In genomic region chr4:152083611-152084220, GRCm38 (mm10) we compare ENCODE assay signal across 21 mouse cellular contexts. TPM values are rescaled to one million over a fixed set of nuclear protein-coding genes. Genes with fewer than 3 reads are reported as not detected.
DNase-seq lines count a peak whose midpoint lies in the region; ATAC-seq and TF ChIP-seq lines count a peak whose summit lies in the region.
"Had no signal": no experiment of that assay in that cellular context is flagged by ENCODE, and none has a peak within 500 bp of the region (broad histone marks: within the 10 kb centered on the region; RNA-seq: fewer than 3 reads in every experiment).

No protein-coding gene starts in this region.

- WGBS in liver, adult 2 months, result 28% methylated on average over 7 of the region's 7 CpGs
- WGBS in midbrain, embryonic 15.5 days, result 62% methylated on average over 7 of the region's 7 CpGs
- 60% methylated on average over 7 of the region's 7 CpGs for WGBS in forebrain, embryonic 10.5 days

- peak; percentile 58 for DNase-seq in gastrocnemius, postnatal 25 days
- no peak for DNase-seq in gastrocnemius, postnatal 4 days (ENCODE audit: low spot score in 2 of 2)
- peak; percentile 65 for DNase-seq in liver, adult 2 months (ENCODE audit: extremely low read depth, low read depth, low spot score)
- DNase-seq in liver (no peak), adipocyte (ENCODE audit: low spot score) (peak; percentile 94)
- no peak for DNase-seq in forebrain, embryonic 10.5 days (ENCODE audit: extremely low spot score, low spot score)
- DNase-seq: cerebellum, adult 9-10 months; forebrain, postnatal 0 days; kidney, adult 11 months; kidney, postnatal 10 days; lung, adult 2 months; midbrain, embryonic 14.5 days; spleen, adult 18-20 months had no signal

- no peak for TF ChIP-seq CTCF in liver, adult 2 months (IDR thresholded peaks at IDR 0.05; ENCODE audit: low read depth, low read length)

- TF ChIP-seq POLR2A in liver, adult 2 months (IDR thresholded peaks at IDR 0.05; ENCODE audit: extremely low read depth, insufficient read depth, low read length), result no peak

- ATAC-seq in midbrain, embryonic 15.5 days (replicated peaks), result no peak
- ATAC-seq: forebrain, postnatal 0 days; hindbrain, embryonic 16.5 days; liver, embryonic 12.5 days had no signal

- H3K27ac ChIP-seq in liver, adult 2 months (replicated peaks; ENCODE audit: insufficient read depth, low read depth, low read length), result no peak overlapping the region
- no peak overlapping the region for H3K27ac ChIP-seq in midbrain, embryonic 15.5 days
- no peak overlapping the region for H3K27ac ChIP-seq in forebrain, embryonic 10.5 days
- H3K27ac ChIP-seq: embryonic facial prominence, embryonic 12.5 days; heart, embryonic 13.5 days; liver, embryonic 12.5 days; neural tube, embryonic 15.5 days had no signal

- no peaks in the 10 kb centered on the region for H3K79me2 ChIP-seq in liver, adult 2 months (ENCODE audit: control insufficient read depth, insufficient read depth, low read length)

- no peaks in the 10 kb centered on the region for H3K9me3 ChIP-seq in midbrain, embryonic 15.5 days
- no peaks in the 10 kb centered on the region for H3K9me3 ChIP-seq in forebrain, embryonic 10.5 days
- H3K9me3 ChIP-seq: embryonic facial prominence, embryonic 12.5 days; liver, embryonic 12.5 days; neural tube, embryonic 15.5 days had no signal

- peaks cover 9% of the 10 kb centered on the region for H3K4me1 ChIP-seq in liver, adult 2 months (ENCODE audit: control insufficient read depth, insufficient read depth, low read length)
- H3K4me1 ChIP-seq in midbrain, embryonic 15.5 days, result peaks cover 18% of the 10 kb centered on the region
- peaks cover 25% of the 10 kb centered on the region for H3K4me1 ChIP-seq in forebrain, embryonic 10.5 days

- no peak overlapping the region for H3K4me3 ChIP-seq in liver, adult 2 months (ENCODE audit: insufficient read depth, low read depth, low read length)
- H3K4me3 ChIP-seq in midbrain, embryonic 15.5 days, result no peak overlapping the region
- no peak overlapping the region for H3K4me3 ChIP-seq in forebrain, embryonic 10.5 days
- H3K4me3 ChIP-seq: embryonic facial prominence, embryonic 12.5 days; heart, embryonic 13.5 days; liver, embryonic 12.5 days; megakaryocyte, embryonic 14.5 days; neural tube, embryonic 15.5 days had no signal

- no peaks in the 10 kb centered on the region for H3K36me3 ChIP-seq in liver, adult 2 months (ENCODE audit: control insufficient read depth, insufficient read depth, low read length)
- H3K36me3 ChIP-seq in midbrain, embryonic 15.5 days (replicated peaks), result no peaks in the 10 kb centered on the region
- H3K36me3 ChIP-seq in forebrain, embryonic 10.5 days (replicated peaks), result no peaks in the 10 kb centered on the region
- H3K36me3 ChIP-seq: embryonic facial prominence, embryonic 12.5 days; heart, embryonic 13.5 days; liver, embryonic 12.5 days; neural tube, embryonic 15.5 days had no signal

- peak overlapping the region; percentile 24; the same call in 1 of the 2 replicates for H3K9ac ChIP-seq in liver, adult 2 months (ENCODE audit: low read depth, low read length)
- no peak overlapping the region for H3K9ac ChIP-seq in midbrain, embryonic 15.5 days
- H3K9ac ChIP-seq: embryonic facial prominence, embryonic 12.5 days; forebrain, postnatal 0 days; heart, embryonic 13.5 days; liver, embryonic 12.5 days; neural tube, embryonic 15.5 days had no signal

- no peaks in the 10 kb centered on the region for H3K27me3 ChIP-seq in liver, adult 2 months (ENCODE audit: control insufficient read depth, insufficient read depth, low read length)
- H3K27me3 ChIP-seq in midbrain, embryonic 15.5 days (replicated peaks), result no peaks in the 10 kb centered on the region
- peaks cover 38% of the 10 kb centered on the region for H3K27me3 ChIP-seq in forebrain, embryonic 10.5 days (ENCODE audit: poor library complexity, severe bottlenecking)

- H3K4me2 ChIP-seq in midbrain, embryonic 15.5 days, result no peak overlapping the region
- H3K4me2 ChIP-seq: embryonic facial prominence, embryonic 12.5 days; heart, embryonic 13.5 days; liver, embryonic 12.5 days; neural tube, embryonic 15.5 days had no signal

RNA-seq across cellular contexts. Expression of gene Plekhg5, which starts 11.4 kb away (rescaled TPM):
- total RNA-seq in gastrocnemius, postnatal 25 days (2021), result 1 to 10 TPM; 5.0 to 6.5 TPM
- total RNA-seq in gastrocnemius, postnatal 4 days (2021), result 10 to 100 TPM; 22.2 to 31.9 TPM
- 2.4 and 3.2 TPM in 2 replicates for total RNA-seq in liver, adult 2 months (2014; rRNA removed)
- 3.2 and 6.6 TPM in 2 replicates for polyA plus RNA-seq in liver, adult 2 months (2012; rRNA removed)
- polyA plus RNA-seq in midbrain, embryonic 15.5 days (2015; fragmentation: Nextera tagmentation; extraction: Ambion mirVana), result 12.3 and 12.5 TPM in 2 replicates
- 9.6 and 9.8 TPM in 2 replicates for polyA plus RNA-seq in forebrain, embryonic 10.5 days (2016; fragmentation: Nextera tagmentation; extraction: Ambion mirVana)

RNA-seq across cellular contexts. Expression of gene Tnfrsf25, which starts 32.0 kb away (rescaled TPM):
- total RNA-seq in gastrocnemius, postnatal 25 days (2021), result 1 to 10 TPM; 1.2 TPM
- total RNA-seq in gastrocnemius, postnatal 4 days (2021), result 1 to 10 TPM; 1.9 to 2.0 TPM
- total RNA-seq in liver, adult 2 months (2014; rRNA removed), result 0.13 and 0.28 TPM in 2 replicates
- 0.54 and 0.72 TPM in 2 replicates for polyA plus RNA-seq in liver, adult 2 months (2012; rRNA removed)
- polyA plus RNA-seq in midbrain, embryonic 15.5 days (2015; fragmentation: Nextera tagmentation; extraction: Ambion mirVana), result 0.80 and 1.0 TPM in 2 replicates
- 0.72 and 0.96 TPM in 2 replicates for polyA plus RNA-seq in forebrain, embryonic 10.5 days (2016; fragmentation: Nextera tagmentation; extraction: Ambion mirVana)

RNA-seq across cellular contexts. Expression of gene Nol9, which starts 44.6 kb away (rescaled TPM):
- 1 to 10 TPM; 9.6 TPM for total RNA-seq in gastrocnemius, postnatal 25 days (2021)
- total RNA-seq in gastrocnemius, postnatal 4 days (2021), result 10 to 100 TPM; 13.2 to 15.1 TPM
- 6.1 and 7.7 TPM in 2 replicates for total RNA-seq in liver, adult 2 months (2014; rRNA removed)
- 9.8 and 12.3 TPM in 2 replicates for polyA plus RNA-seq in liver, adult 2 months (2012; rRNA removed)
- polyA plus RNA-seq in midbrain, embryonic 15.5 days (2015; fragmentation: Nextera tagmentation; extraction: Ambion mirVana), result 25.4 and 27.4 TPM in 2 replicates
- polyA plus RNA-seq in forebrain, embryonic 10.5 days (2016; fragmentation: Nextera tagmentation; extraction: Ambion mirVana), result 42.0 and 43.0 TPM in 2 replicates

RNA-seq across cellular contexts. Expression of gene Tas1r1, which starts 45.3 kb away (rescaled TPM):
- total RNA-seq in gastrocnemius, postnatal 25 days (2021), result under 1 TPM; 0.84 to 0.86 TPM
- total RNA-seq in gastrocnemius, postnatal 4 days (2021), result 1 to 10 TPM; 3.0 to 3.5 TPM
- not detected in 2 replicates for total RNA-seq in liver, adult 2 months (2014; rRNA removed)
- not detected in 2 replicates for polyA plus RNA-seq in liver, adult 2 months (2012; rRNA removed)
- polyA plus RNA-seq in midbrain, embryonic 15.5 days (2015; fragmentation: Nextera tagmentation; extraction: Ambion mirVana), result 1.5 and 1.6 TPM in 2 replicates
- polyA plus RNA-seq in forebrain, embryonic 10.5 days (2016; fragmentation: Nextera tagmentation; extraction: Ambion mirVana), result 0.48 and 0.79 TPM in 2 replicates
- total RNA-seq: heart, postnatal 36 days had no signal
- polyA plus RNA-seq: heart, embryonic 13.5 days had no signal

RNA-seq across cellular contexts. Expression of gene Zbtb48, which starts 56.2 kb away (rescaled TPM):
- 1 to 10 TPM; 2.5 TPM for total RNA-seq in gastrocnemius, postnatal 25 days (2021)
- total RNA-seq in gastrocnemius, postnatal 4 days (2021), result 1 to 10 TPM; 5.5 to 5.7 TPM
- total RNA-seq in liver, adult 2 months (2014; rRNA removed), result 12.0 and 16.0 TPM in 2 replicates
- polyA plus RNA-seq in liver, adult 2 months (2012; rRNA removed), result 11.8 and 16.6 TPM in 2 replicates
- 22.1 and 23.9 TPM in 2 replicates for polyA plus RNA-seq in midbrain, embryonic 15.5 days (2015; fragmentation: Nextera tagmentation; extraction: Ambion mirVana)
- polyA plus RNA-seq in forebrain, embryonic 10.5 days (2016; fragmentation: Nextera tagmentation; extraction: Ambion mirVana), result 24.1 and 24.4 TPM in 2 replicates

Comparison
In these comparisons a context has a peak if more than half of its experiments do, and no peak if none do; other contexts are left out.
1. DNase-seq: peak in gastrocnemius, postnatal 25 days (single experiment), liver, adult 2 months (single experiment) and adipocyte (single experiment); none in gastrocnemius, postnatal 4 days (0 of 2), liver (single experiment) and forebrain, embryonic 10.5 days (single experiment).